Mouse (Mus musculus) mature B cell (primary cell): ENCODE data around the gene Lrp1.

Experiments
- in situ Hi-C: fragments of 300-500 bp; cut with MboI; formaldehyde crosslinking; loops from 2 replicates; pipeline ENCODE4 v1.14.3; 2019

The Lrp1 gene

DNA sequence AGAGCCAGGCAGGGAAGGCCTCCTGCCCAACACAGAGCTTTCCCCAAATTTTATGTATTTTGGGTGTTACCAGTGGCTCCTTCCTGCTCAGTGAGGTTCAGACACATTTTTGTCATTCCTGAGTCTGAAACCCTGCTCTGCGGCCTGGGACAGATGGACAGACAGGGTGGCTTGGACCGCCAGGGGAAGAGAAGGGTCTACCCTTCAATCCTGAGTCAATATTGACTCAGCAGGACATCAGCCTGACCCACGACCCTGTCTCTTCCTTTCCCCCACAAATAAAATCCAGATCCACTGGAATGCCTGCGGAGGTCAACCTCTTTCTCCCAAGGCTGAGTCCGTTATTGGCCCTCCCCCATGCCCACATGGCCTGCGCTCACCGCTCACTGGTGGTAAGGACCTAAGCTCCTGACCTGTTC is 4.7 kb downstream of the Lrp1 start:
- in situ Hi-C loops, result no loop called here

DNA sequence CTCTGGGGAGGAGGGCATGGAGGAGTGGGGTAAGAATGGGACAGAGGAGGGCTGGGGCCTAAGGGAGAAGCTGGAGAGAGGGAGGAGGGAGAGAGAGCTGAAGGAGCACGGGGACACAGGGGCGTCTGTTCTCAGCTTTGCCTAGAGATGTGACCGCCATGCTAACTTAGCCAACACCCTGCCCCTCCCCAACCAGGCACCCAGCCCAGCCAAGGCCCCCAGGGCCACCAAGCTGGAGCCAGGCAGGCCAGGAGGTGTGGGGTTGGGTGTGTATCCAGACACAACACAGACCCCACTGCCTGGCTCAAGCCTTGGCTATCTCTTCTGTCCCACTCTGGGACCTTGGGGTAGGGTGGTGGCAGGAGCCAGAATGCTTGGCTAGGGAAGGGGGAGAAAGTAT is 5.4 kb downstream of the Lrp1 start:
- in situ Hi-C loops, result no loop called here

DNA sequence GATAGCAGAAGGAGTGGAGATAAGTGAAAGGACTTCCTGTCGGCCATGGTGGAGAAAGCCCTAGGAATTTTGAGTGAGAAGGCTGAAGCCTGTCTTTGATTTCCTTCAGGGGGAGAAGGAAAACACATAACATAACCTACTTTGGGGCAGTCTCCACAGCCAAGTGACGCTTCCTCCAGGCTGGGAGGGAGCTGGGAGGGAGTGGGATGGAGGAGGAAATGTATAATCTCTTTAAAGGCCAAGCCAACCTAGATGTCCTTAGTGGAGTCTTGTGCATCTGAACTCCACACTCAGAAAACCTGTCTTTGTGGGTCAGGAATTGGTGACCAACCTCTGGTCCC is 5.9 kb downstream of the Lrp1 start:
- in situ Hi-C loops, result no loop called here

DNA sequence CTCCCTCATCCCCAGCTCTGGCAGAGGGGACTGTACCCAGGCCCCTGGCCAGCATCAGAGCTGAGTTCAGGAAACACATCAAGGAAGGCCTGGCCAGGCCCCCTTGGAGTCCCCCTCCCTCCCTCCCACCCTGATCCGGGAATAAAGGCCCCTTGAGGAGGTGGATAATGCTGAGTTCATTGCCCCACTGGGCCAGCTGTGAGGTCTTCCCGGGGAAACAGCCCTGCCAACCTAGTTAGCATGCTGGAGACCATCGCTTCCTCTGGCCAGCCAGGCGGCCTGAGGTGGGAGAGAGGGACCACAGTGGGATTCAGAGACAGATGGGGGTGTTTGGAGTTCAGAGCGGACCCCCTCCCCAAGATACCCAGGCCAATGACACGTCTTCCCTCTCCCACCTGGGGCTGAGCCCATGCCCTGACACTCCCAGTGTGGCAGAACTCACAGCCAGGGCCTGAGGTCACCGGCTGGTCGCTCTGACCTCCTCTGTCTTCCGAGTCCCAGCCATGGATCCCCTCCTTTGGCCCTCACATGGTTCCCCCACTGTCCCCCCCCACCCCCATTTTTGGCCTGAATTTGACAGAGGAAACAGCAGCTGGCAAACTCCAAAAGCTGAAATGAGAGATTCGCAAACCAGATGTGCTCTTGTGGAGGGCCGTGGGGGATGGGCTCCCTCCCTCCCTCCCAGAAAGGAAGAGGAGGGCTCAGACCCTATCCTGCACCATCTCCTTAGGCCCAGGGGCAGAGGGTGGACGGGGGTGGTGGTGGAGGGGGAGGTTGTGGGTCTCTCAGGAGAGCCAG is 6.5 kb downstream of the Lrp1 start:
- in situ Hi-C loops, result no loop called here

DNA sequence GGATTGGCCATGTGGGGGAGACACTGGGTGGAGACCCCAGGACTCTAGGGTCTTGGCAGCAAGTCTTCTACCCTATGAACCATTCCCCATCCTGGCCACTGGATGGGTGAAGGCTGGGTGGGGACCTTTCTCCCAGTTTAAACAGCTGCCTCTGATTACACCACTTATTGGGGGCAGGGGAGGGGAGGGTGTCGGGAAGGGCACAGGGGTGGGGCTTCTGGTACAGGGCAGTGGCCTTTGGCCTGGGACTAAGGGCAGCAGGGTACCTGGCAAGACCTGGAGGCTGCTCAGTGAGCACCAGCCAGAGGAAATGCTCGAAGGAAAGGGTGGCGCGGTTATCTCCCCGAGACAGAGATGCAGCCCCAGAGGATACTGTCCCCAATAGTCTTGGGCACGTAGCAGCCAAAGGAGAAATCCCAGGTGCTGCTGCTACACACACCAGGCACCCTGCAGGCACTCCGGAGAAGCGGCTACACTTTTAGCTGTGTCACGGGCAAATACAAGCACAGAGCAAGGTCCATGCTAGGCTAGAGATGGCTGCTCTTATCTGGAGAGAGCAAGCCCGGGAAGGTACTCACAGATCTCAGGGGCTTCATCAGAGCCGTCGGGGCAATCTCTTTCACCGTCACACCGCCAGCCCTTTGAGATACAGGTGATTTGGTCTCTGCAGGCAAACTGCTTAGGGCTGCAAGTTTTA is 8.7 kb downstream of the Lrp1 start:
- in situ Hi-C loops, result no loop called here

DNA sequence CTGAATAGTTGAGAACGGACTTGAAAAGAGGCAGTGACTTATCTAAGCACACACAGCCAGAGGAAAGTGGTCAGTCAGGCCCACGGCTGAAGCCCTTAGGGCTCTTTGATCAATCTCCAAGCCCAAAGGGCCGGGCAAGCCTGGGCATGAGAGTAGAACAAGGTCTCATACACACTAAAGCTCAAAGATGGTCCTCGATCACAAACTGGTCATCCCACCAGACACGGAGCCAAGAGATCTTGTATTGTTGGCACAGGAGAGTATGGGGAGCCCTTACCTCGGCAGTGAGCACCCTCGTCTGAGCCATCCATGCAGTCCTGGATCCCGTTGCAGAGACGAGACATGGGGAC is 10.9 kb downstream of the Lrp1 start:
- in situ Hi-C loops, result no loop called here

DNA sequence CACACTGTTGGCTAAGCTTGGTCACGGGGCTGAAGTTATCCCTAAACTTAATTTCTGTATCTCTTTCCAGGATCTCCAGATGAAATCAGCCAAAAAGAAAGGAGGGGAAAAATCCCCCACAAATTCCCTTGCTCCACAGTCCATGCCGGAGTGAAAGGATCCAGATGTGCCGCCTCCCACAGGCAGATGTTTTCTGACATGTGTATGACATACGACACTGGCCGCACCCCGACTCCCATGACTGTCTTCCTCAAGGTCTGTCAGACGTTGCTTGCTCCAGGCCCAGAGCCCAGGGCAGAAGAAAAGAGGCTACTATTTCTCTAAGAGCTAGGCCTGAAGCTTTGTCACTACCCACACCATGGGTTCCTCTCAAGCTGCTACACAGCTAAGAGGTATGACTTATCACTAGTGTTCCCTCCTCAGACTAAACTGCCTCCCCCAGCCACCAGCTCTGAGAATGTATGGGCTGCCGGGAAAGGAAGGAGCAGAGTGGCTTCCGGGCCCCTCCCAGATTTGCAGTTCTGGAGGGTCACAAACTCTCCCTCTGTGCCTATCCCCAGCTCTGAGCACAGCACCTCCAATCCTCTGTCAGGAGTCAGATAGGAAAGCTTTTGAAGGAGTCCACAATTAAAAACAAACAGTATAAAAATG is 11.4 kb downstream of the Lrp1 start:
- in situ Hi-C loops, result no loop called here

DNA sequence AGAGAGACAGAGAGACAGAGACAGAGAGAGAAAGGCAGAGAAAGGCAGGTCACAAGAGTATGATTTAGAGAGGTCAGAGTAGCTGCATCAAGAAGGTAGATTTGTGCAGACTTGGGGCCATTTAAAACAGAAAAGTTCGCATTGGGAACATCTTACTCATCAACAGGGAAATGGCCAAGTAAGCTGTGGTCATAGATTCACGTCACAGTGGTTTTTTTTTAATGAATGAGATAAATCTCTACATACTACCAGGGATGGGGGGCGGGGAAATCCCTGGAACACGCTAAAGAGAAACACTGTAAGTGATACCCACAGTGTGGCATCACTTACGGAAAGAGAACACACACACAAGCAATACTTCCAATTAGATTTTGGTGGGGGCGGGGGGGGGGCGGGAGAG is 13.9 kb downstream of the Lrp1 start:
- in situ Hi-C loops, result no loop called here

DNA sequence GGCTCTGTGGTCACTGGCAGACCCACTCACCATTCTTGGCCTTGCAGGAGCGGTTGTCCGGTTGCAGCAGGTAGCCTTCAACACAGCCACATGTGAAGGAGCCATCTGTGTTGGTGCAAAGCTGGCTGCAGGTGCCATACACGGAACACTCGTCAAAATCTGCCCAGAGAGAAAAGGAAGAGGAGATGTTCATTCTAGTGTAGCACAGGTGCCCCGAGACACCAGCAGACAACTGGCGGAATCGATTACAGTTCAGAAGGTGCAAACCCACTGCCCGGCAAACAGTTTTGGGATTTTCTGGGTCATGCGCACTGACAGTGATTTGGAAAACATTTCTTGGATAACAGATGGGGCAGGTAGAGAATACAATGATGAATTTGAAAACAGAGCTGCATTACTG is 15.2 kb downstream of the Lrp1 start:
- in situ Hi-C loops, result no loop called here

DNA sequence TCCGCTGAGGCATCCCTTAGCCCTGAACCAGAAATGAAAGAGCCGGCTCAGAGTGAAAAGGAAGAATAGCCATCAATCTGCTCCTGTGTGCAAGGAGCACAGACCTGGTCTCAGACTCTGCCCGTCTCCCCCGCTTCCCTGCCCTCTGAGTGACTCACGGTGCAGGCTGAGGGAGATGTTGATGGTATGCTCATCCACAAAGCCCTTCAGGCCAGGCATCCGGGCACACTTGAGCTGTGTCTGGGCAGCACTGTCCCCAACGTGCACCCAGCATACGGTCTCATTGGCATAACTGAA is 15.7 kb downstream of the Lrp1 start:
- in situ Hi-C loops, result no loop called here

DNA sequence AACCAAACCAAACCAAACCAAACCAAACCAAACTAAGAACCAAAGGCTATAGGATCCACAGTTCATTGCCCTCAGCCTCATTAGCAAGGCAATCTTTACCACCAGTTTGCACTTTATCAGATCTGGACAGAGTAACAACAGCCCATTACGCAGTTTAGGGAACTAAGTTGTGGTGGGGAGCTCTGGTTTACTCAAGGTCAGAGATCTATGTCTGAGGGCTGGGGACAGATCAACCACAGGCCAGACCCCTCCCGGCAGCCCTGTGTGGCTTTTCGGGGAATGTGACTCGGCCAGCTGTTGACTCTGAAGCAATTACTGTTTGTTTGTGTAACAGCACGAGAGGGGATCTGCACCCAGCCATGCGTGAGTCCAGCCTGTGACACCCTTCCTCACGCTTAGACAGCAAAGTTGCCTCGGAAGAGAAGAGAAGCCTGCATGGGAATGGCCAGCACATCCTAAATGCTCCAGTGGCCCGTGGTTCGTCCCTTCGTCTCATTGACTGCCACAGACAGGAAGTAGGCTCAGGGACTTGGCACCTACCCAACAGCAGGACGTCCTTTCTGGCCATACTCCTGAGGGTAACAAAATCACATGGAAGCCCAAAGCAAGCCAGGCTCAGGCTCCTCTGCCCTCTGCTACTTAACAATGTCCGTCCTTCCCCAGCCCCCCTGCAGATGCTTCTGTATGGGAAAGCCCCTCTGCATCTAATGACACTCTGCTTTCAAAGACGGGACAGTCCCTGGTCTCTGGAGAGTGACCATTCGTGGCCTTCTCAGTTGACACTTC is 16.3 kb downstream of the Lrp1 start:
- in situ Hi-C loops, result no loop called here

DNA sequence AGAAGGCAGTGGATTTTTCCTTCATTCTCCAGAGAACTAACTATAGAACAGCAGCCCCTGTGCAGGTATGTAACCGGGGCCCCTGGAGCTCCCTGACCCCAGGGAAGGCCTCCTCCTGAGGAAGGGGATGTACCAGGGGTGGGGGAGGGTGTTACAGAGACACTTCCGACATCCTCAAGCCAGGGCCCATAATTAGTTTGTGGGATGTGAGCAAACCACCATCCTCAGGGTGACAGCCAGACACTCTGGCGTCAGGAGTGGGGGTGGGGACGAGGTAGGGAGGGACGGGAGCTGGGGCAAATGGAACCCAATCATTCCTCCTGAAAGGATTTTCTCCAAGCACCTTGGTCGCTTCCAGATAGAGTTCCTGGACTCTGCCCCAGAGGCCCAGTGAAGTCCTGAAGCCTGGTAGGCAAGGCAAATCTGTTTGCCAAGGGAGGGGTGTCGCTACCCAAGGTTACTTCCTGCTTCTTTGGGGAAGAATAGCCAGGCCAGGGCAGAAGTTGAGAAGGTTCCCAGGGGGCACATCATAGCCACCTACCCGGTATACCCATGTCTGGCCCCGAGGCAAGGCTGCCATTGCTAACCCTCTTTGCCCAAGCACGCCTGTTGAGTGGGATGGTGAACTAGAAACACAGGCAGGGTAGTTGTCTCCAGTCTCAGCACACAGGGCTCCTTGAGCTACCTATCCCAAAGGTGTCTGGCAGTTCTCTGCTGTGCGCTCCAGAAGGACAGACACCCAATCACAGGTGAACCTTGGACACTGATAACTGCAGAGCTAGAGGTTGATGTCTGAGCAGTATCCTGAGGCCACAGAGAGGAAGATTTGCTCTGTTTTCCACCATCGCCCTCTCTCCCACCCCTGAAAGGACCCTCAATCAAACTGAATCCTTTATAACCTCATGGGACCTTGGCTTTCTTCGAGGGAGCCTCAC is 17.2 kb downstream of the Lrp1 start:
- in situ Hi-C loops, result no loop called here

DNA sequence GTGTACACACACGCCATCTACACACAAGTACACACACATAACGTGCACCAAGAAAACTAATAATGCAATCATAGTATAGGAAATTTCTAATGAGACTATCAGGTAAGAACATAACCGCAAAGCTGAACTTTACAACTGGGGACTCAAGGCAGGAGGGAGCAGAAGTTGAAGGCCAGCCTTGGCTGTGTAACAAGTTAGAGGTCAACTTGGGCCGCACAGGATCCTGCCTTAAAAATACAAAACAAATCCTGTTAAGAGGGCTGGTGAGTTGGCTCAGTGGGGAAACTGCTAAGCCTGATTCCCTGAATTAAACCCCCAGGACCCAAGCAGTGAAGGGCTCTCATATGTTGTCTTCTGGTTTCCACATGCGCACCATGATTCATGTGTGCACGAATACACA is 18.8 kb downstream of the Lrp1 start:
- in situ Hi-C loops, result no loop called here

DNA sequence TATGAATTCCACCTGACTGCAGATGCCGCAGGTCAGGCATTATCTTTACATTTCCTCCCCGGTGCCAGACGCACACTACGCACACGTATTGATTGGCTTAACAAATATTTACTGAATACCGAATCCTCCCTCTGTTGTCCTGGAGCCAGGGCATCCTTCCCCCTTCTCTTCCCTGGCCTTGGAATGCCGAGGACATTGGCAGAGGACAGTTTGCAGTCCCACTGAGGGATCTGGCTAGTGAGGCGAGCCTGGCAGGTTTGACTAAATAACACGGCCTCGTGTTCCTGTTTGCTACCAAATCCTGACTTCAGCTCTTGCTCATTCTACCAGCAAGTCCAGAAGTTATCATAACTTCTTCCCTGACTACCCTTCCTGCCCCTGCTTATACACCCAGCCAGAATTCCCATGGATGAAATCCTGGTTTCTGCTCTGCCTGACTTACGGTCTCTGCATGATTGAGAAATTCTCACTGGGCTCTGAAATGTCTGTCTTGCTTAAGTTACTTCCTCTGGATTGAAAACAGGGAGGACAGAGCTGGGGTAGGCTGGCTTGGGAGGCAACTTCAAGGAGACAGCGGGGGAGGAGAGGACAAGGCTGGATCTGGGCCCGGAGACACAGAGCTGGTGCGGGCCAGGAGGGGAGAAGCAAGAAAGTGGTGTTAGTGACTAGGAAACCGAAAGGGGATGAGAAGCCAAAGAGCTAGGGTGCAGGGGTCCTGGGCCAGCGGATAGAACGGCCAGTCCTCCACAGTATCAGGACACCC is 21.0 kb downstream of the Lrp1 start:
- in situ Hi-C loops, result no loop called here

DNA sequence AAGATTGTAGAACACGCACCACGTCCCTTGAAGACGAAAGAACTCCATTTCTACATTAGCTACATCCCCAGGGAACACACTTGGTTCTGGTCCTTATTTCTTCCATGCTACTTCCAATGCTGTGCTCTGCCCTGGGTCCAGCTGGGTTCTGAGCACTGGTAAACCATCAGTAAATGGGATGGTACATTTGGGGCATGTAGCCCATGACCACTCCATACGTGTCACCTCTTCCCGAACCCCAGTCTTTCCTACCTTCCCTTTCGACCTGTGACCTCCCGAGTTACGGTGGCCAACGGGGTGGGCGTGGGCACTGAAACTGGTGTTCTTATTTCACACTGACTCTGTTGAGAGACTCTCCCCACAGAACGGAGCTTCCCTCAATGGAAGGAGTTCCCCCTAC is 21.7 kb downstream of the Lrp1 start:
- in situ Hi-C loops, result no loop called here

DNA sequence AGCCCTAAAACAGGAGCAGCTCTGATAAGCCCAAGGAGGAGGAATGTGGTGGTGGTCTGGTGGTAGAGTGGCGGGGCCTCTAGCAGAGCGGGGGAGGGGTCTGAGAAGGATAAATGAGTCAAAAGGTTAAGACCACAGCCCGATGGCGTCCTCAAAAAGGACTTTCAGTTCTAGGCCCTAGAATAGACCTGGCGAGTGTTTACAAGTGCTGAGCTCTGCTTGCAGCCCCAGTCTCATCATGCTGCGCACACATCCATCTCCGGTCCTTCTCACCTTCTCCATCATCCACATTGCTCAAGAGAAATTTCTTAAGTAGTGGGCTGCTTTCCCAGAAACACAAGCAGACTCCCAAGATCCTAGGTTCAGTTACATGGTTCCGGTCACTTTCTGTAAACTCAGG is 22.3 kb downstream of the Lrp1 start:
- in situ Hi-C loops, result no loop called here

DNA sequence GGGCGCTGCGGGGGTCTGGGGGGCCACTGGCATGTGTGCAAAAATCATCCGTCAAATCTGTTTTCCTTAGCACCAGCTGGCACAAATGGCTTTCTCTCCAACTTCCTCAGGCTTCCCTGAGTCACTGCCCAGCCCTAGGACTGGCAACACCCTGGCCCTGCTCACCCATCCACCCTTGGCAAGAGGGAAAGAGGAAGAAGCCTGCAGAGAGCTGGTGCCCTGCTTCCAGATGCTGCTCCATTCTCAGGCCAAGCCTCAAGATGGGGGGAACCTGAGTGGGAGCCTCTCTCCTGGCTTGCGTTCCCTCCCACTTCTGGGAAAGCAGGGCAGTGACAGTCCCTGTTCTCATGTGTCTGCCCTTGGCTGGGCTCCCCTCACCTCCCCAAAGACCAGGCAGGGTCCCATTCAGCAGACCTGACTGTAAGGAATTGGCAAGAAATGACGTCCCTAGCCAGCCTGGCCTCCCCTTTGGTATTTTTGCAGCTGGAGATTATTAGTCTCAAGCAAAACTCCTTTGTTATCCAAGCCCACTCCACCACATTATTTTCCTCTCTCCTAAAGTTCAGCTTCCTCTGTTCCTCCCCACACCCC is 23.5 kb downstream of the Lrp1 start:
- in situ Hi-C loops, result no loop called here

DNA sequence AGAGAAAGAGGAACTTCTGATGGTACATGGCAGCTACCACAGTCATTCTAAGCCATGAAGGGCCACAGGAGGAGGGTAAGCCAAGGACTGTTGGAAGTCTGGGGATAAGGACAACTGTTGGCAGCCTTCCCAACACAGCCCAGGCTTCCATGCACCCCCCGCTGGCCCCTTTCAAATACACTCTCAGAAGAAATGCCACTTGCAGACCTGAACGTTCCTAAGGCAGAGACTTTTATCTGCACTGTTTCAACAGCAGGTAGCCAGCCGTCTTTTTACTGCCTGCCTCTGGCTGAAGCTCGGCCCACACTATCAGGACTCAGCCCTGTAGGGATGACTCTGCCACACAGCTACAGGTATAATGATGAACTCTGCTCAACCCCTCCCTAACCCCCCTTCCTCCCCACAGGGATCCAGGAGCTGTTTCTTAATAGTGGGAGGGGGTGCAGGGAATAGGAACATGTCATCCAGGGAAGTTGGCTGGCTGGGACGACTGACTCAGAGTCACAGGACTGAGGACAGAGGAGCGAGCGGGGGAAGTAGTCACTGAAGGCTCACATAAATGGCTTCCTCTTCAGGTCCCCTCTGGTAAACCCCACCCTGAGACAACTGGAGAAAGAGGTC is 24.5 kb downstream of the Lrp1 start:
- in situ Hi-C loops, result no loop called here

DNA sequence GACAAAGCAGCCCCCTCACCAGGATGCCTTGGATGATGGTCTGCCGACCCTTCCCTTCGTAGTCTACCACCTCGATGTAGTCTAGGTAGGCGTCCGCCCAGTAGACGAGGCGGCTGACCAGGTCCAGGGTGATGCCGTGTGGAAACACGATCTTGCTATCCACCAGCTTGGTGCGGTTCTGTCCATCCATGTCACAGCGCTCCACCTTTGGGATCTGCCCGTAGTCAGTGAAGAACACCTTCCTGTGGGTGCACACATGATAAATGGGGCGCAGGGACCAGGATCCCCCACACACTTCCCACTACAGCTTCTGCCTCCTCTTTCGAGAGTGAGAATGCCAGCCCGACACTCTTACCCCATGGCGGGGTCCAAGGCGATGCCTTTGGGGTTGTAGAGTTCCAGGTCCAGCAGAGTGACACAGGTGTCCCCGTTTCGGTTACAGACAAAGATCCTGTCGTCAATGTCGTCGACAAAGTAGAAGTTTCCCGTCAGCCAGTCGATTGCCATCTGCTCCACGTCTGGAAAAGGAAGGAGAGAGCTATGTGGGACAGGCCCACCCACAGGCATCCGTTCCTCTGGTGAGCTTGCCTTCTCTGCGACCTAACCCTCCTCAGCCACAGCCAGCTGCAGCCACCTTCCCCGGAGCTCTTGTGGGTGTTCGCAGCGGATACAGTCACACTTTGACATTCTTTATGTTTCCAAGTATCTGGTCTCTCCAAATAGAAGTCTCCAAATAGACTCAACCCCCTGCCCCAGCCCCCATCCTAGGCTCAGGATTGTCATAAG is 25.8 kb downstream of the Lrp1 start:
- in situ Hi-C loops, result no loop called here
